Mouse (Mus musculus) hindbrain, embryonic 11.5 days (tissue): ENCODE results near the gene 1700018B08Rik. TPM values are rescaled to one million over a fixed set of nuclear protein-coding genes. Genes with fewer than 3 reads are reported as not detected.

Experiments used
- ATAC-seq: fragments of 200-750 bp; cut with Nextera tagmentation; 2 replicates; pipeline ENCODE4 v1.8.0; 2017; ENCODE audit warnings: mild to moderate bottlenecking, moderate TSS enrichment, moderate library complexity; ENCODE audit not compliant: low FRiP score
- DNase-seq: peaks from one replicate; pipeline ENCODE4 v3.0.0-alpha.2; 2015; ENCODE audit warnings: low spot score
- H3K27ac ChIP-seq: fragments of 300-500 bp; sonication (generic); 2 replicates; pipeline ENCODE4 v1.5.1; 2014; ENCODE audit warnings: mild to moderate bottlenecking, low read depth, low read length
- H3K27me3 ChIP-seq: fragments of 300-500 bp; sonication (generic); 2 replicates; pipeline ENCODE4 v1.6.1; 2014; ENCODE audit warnings: mild to moderate bottlenecking, low read length, moderate library complexity, mixed read lengths; ENCODE audit not compliant: control insufficient read depth, insufficient read depth
- H3K36me3 ChIP-seq: fragments of 300-500 bp; sonication (generic); 2 replicates; pipeline ENCODE4 v1.6.1; 2014; ENCODE audit warnings: mild to moderate bottlenecking, low read length, moderate library complexity, mixed read lengths; ENCODE audit not compliant: control insufficient read depth, insufficient read depth
- H3K4me1 ChIP-seq: fragments of 300-500 bp; sonication (generic); replicated peaks from 2 replicates; pipeline ENCODE4 v1.6.1; 2014; ENCODE audit warnings: low read length, mixed read lengths; ENCODE audit not compliant: control insufficient read depth, insufficient read depth
- H3K4me2 ChIP-seq: fragments of 300-500 bp; sonication (generic); replicated peaks from 2 replicates; pipeline ENCODE4 v1.6.1; 2014; ENCODE audit warnings: mild to moderate bottlenecking, low read depth, low read length
- H3K4me3 ChIP-seq: fragments of 300-500 bp; sonication (generic); 2 replicates; pipeline ENCODE4 v1.5.1; 2014; ENCODE audit warnings: low read depth, low read length
- H3K9ac ChIP-seq: fragments of 300-500 bp; sonication (generic); 2 replicates; pipeline ENCODE4 v1.6.1; 2014; ENCODE audit warnings: low read depth, low read length
- H3K9me3 ChIP-seq: fragments of 300-500 bp; sonication (generic); 2 replicates; pipeline ENCODE4 v1.6.1; 2016; ENCODE audit warnings: low read length; ENCODE audit not compliant: control insufficient read depth
- WGBS: fragments of 180-500 bp; shearing (Covaris S2); extraction: QIAGEN DNeasy Blood & Tissue Kit; methylation state at CpG from one replicate; pipeline ENCODE4 v1.1.7; 2014; 5-methylcytosine and 5-hydroxymethylcytosine counted together
- polyA plus RNA-seq: library from polyadenylated mRNA; unstranded; fragments of >200 nt; fragmentation: Nextera tagmentation; extraction: Ambion mirVana; gene quantifications from 2 replicates; pipeline ENCODE4 v1.2.1, GENCODE M21; 2014

1700018B08Rik gene
- polyA plus RNA-seq, 1 experiment from 2014 or later, result not detected

DNA sequence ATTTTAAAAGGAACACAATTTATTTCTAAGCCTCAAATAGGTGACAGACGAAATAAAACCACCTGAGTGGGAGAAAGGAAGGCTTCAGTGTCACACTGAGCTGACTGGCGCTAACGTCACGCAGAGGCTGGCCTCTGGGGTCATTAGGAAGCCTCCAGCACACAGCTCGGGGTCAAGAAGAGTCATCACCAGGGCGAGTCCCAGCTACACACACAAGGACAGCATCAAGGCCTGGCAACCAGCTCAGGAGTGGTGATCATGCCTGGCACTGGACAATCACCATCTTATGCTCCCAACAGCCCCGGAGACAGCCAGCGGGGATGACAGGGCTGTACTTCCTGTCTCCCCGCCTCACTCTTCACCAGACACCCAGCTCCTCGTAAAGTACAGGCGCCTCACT lies 13.6 kb upstream of the 1700018B08Rik start:
- no peak overlapping the region for H3K4me3 ChIP-seq
- ATAC-seq (no peak), DNase-seq (no peak)
- no peaks in the 10 kb centered on the region for H3K4me1 ChIP-seq
- H3K9ac ChIP-seq, result no peak overlapping the region
- no peak overlapping the region for H3K4me2 ChIP-seq
- WGBS, result 81% methylated on average over 11 of the region's 11 CpGs
- no peaks in the 10 kb centered on the region for H3K9me3 ChIP-seq
- no peaks in the 10 kb centered on the region for H3K27me3 ChIP-seq
- no peak overlapping the region for H3K27ac ChIP-seq
- H3K36me3 ChIP-seq, result no peaks in the 10 kb centered on the region

DNA sequence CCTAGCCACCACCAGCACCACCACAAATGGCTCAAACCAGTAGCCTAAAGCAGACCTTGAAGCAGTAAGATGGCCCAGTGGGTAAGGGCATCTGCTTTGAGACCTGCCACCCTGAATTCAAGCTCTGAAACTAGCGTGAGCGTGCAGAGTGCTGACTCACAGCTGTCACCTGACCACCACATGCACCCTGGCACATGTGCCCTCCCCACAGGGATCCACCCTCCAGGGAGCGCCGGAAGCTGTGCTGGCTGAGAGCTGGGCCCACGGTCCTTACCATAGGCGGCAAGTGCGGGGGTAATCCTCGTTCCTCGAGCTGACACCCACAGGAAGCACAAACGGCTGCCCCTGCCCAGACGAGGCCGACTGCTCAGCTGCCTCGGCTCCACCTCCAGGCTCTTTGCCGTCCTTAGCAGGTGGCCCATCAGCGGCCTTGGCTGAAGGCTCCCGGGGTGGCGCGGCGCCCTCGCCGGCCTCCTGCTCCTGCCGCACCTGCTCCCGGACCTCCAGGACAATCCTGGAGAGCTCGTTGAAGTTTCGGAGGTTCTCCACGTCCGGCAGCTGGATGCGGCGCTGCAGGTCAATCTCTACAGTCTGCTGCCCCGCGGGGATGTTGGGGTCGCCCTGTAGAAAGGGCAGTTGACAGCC lies 9.8 kb upstream of the 1700018B08Rik start:
- H3K9ac ChIP-seq, result no peak overlapping the region
- no peak overlapping the region for H3K27ac ChIP-seq
- no peak for DNase-seq
- H3K9me3 ChIP-seq, result no peaks in the 10 kb centered on the region
- no peaks in the 10 kb centered on the region for H3K27me3 ChIP-seq
- no peaks in the 10 kb centered on the region; the same call in 1 of the 2 replicates for H3K4me1 ChIP-seq
- H3K4me2 ChIP-seq, result no peak overlapping the region
- ATAC-seq, result no peak
- WGBS, result 95% methylated on average over 32 of the region's 32 CpGs
- no peaks in the 10 kb centered on the region for H3K36me3 ChIP-seq
- H3K4me3 ChIP-seq, result no peak overlapping the region

DNA sequence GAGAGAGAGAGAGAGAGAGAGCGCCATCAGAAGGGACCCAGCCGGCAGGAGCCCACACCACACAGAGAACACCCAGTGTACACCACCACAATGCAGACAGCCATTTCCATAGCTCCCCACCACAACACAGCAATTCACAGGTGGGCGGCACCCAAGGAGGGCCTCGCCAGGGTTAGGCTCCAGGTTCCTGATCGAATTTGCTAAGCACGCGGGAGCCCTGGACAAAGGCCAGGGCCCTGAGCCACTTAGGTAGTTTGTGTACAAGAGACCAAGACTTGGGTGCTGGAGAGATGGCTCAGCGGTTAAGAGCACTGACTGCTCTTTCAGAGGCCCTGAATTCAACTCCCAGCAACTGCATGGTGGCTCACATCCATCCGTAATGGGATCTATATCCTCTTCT lies 8.4 kb upstream of the 1700018B08Rik start:
- no peak overlapping the region for H3K4me3 ChIP-seq
- no peaks in the 10 kb centered on the region for H3K27me3 ChIP-seq
- no peaks in the 10 kb centered on the region for H3K9me3 ChIP-seq
- H3K4me1 ChIP-seq, result no peaks in the 10 kb centered on the region; the same call in 1 of the 2 replicates
- no peak overlapping the region for H3K4me2 ChIP-seq
- H3K27ac ChIP-seq, result no peak overlapping the region
- H3K36me3 ChIP-seq, result no peaks in the 10 kb centered on the region
- 93% methylated on average over 9 of the region's 9 CpGs for WGBS
- DNase-seq (no peak), ATAC-seq (no peak)
- H3K9ac ChIP-seq, result no peak overlapping the region

DNA sequence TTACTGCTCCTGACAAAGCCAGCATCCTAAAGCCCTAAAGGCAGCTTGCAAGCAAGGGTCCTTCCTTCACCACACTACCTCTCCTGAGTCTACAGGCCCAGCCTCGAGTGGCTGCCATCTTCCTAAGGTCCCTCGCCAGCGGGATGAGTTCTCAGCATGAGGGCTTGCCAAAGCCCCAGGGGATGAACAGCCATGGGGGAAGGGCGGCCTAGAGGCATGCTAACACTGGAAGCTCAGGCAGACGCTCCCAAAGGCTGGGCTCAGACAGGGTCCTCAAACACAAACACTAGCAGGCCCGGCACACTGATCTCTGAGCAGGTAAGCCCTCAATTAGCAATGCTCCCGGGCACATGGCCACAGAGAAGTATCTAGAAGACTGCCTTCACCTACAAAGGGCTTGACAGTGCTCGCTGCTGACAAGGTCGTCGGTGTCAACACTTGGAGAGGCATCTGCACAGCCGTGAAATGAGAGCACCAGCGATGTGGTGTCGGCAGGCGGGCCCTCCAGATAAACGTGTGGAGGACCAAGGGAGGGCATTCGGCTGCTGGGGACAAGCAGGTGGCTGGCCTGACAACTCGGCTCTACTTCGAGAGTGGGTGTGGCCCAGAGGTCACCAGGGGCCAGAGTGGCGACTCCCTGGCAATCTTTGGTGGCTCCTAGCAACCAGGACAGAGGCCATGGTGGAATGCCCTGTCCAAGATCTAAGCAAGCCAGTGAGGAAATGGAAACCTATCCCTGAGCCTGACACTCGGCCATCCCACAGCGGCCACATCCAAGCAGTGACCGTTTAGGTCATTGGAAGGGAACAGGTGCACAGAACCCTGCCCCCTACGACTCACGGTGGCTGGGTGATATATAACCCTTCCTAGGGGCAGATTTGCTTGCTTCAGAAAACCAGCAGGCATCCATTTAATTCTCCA lies 7.2 kb upstream of the 1700018B08Rik start:
- no peak for DNase-seq
- ATAC-seq, result no peak
- 61% methylated on average over 24 of the region's 24 CpGs for WGBS
- Histone ChIP-seq H3K4me3 (no peak overlapping the region), H3K27me3 (no peaks in the 10 kb centered on the region), H3K4me2 (no peak overlapping the region), H3K36me3 (no peaks in the 10 kb centered on the region), H3K9ac (no peak overlapping the region), H3K9me3 (no peaks in the 10 kb centered on the region), H3K27ac (no peak overlapping the region), H3K4me1 (no peaks in the 10 kb centered on the region; the same call in 1 of the 2 replicates)

DNA sequence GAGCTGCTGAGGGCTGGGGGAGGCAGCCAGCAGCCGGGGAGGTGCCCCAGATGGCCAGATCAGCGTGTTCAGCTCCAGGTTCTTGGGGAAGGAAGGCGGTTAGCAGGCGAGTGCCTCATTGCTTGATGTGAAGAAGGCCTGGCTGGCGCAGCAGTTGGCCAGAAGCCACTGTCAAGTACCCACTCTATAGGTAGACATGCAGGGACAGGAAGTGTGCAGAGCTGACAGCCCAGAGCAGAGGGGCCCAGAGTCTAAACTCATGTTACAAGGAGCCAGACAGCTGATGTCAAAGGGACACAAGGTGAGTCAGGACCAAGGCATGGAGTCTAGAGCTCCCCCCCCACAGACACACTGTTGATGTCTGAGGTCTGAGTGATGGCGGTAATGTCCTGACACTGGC lies 5.9 kb upstream of the 1700018B08Rik start:
- H3K36me3 ChIP-seq, result no peaks in the 10 kb centered on the region

DNA sequence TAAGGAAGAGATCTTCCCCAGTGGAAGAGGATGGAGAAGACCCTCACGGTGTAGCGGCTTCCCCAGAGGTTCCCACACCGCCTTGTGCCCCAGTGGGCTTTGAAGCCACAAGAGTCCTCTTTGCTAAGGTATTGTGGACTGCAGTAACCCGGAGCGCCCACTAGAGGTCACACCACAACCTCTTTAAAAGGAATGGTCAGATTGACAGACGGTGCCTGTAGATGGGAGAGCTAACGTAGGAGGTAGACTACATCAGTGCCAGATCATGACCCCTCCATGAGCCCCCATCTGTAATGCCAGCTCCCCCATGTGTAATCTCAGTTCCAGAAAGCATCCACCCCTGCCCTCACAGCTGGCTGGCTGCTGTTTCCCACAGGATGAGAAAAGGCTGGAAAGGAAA lies 3.0 kb upstream of the 1700018B08Rik start:
- H3K27ac ChIP-seq, result no peak overlapping the region
- no peaks in the 10 kb centered on the region for H3K9me3 ChIP-seq
- WGBS, result 14% methylated on average over 7 of the region's 7 CpGs
- H3K9ac ChIP-seq, result no peak overlapping the region
- no peaks in the 10 kb centered on the region for H3K27me3 ChIP-seq
- no peak overlapping the region for H3K4me2 ChIP-seq
- H3K4me3 ChIP-seq, result no peak overlapping the region
- DNase-seq (peak; percentile 90), ATAC-seq (peak; percentile 38; the same call in 1 of the 2 replicates)
- H3K36me3 ChIP-seq, result no peaks in the 10 kb centered on the region
- no peaks in the 10 kb centered on the region; the same call in 1 of the 2 replicates for H3K4me1 ChIP-seq

More for the DNA sequence above, 5.9 kb upstream of the 1700018B08Rik start:
- no peaks in the 10 kb centered on the region; the same call in 1 of the 2 replicates for H3K4me1 ChIP-seq
- H3K4me3 ChIP-seq, result no peak overlapping the region
- H3K9ac ChIP-seq, result no peak overlapping the region
- ATAC-seq, result no peak
- DNase-seq, result no peak
- H3K27me3 ChIP-seq, result no peaks in the 10 kb centered on the region
- no peak overlapping the region for H3K27ac ChIP-seq
- H3K9me3 ChIP-seq, result no peaks in the 10 kb centered on the region
- WGBS, result 90% methylated on average over 6 of the region's 6 CpGs
- H3K4me2 ChIP-seq, result no peak overlapping the region

DNA sequence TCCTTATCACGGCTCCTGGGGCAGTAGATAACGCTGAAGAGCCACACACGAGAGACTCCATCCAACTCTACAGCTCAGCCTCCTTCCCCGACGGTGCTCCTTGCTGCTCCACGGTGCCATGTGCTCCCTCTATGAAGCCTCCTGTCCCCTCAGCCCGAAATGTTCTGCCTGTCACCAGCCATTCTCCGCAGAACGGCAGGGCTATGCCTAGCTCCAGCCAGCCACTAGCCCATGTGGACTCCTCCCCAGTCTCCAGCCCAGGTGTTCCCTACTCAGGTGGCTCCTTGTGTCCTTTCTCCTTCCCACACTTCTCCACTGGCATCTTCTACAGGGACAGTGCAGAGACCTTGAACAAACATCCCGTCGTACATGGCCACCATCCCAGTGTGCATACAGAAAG lies 816 bp upstream of the 1700018B08Rik start:
- WGBS, result 80% methylated on average over 11 of the region's 11 CpGs
- Histone ChIP-seq H3K27me3 (no peaks in the 10 kb centered on the region), H3K4me3 (no peak overlapping the region), H3K9me3 (no peaks in the 10 kb centered on the region), H3K4me1 (no peaks in the 10 kb centered on the region), H3K36me3 (no peaks in the 10 kb centered on the region), H3K4me2 (no peak overlapping the region), H3K9ac (no peak overlapping the region), H3K27ac (no peak overlapping the region)
- no peak for ATAC-seq
- no peak for DNase-seq

DNA sequence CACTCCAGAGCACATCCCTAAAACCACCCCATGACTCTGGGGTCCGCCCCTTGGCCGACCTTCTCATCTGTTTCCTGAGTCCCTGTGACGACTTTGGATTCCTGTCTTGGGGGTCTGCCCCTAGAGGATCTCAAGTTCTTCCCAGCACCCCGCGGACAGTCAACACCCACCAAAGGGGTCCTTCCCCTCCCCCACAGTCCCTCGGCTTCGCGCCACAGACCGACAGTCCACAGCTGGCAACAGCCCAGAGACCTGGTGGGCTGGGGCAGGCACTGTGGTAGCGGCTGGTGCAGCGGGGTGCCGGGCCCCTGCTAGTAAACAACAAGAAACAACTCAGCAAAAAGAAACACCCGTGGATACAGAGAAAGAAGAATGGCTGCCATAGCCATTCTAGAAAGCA lies 1.2 kb downstream of the 1700018B08Rik start:
- Histone ChIP-seq H3K36me3 (no peaks in the 10 kb centered on the region), H3K27ac (no peak overlapping the region), H3K9me3 (no peaks in the 10 kb centered on the region), H3K4me3 (no peak overlapping the region), H3K4me2 (no peak overlapping the region), H3K9ac (no peak overlapping the region), H3K27me3 (0 out of 2 replicates have a peak, but pooled peaks cover 2% of the 10 kb centered on the region), H3K4me1 (no peaks in the 10 kb centered on the region)
- no peak for DNase-seq
- ATAC-seq, result no peak
- WGBS, result 54% methylated on average over 13 of the region's 13 CpGs
